Mouse (Mus musculus) liver, adult 2 months (tissue): ENCODE measurements around the gene Nhlrc4.

Experiments
- CTCF ChIP-seq: fragments of 200-500 bp; IDR thresholded peaks from 2 replicates; pipeline ENCODE4 v1.5.1; 2011; ENCODE audit warnings: low read depth, low read length, control low read depth
- POLR2A ChIP-seq: fragments of 200-500 bp; IDR thresholded peaks from 2 replicates; pipeline ENCODE4 v1.6.1; 2011; ENCODE audit warnings: low read length, control low read depth; ENCODE audit not compliant: insufficient read depth; ENCODE audit errors: extremely low read depth

DNA sequence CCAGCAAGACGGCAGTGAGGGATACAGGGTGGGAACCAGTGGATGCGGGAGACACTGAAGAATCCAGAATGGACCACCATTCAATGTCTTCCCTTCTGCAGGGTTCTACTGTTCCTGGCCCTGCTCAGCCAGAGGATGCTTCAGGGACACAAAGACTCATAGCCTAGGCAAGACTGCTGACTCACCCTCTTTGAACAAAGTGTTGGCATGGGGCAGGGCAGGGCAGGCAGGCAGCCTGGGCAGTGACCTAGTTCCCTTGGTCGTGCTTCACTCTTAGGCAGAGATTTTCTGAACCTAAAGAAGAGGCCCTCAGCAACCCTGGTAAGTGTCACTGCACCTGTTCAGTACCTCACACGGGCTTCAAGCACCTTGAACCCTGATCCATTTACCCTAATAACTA, 32.9 kb downstream of the Nhlrc4 start:
- TF ChIP-seq CTCF (no peak), POLR2A (no peak)
